Mouse (Mus musculus): Measurements from ENCODE around the gene Ccdc73.

DNA sequence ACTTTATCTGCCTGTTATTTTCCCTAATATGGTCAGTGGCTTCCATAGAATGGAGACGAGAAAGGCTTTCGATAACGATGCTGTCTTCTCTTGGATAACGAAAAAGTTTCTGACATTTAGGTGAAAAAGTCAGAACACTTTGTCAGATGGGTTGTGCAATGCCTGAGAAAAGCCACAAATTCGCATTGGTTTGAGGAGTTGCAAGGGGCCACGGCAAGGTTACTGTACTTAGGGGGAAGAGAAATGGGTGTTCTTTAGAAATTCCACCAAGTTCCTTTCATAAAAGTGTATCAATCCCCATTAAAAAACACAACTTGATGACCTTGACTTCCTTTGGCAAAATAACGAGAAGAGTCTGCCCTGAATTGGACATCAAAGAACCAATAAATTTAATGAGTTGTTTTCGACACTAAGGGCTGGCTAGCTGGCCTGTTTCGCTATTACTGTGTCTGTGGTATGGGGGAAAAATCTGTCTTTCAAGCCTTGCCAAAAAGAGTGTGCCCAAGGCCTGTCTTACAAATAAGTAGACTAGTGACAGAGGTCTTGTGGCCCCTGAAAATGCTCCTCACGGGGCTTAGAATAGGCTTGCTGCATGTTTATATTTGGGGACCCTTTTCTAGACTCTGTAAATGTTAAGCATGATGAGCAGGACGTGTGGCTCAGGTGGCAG is 168.9 kb downstream of the Ccdc73 start:
- no peak for TF ChIP-seq POLR2A (IDR thresholded peaks at IDR 0.05; ENCODE audit: extremely low read depth, insufficient read depth, low read length)
- no peak for TF ChIP-seq CTCF (IDR thresholded peaks at IDR 0.05; ENCODE audit: extremely low read depth, insufficient read depth, low read length)

All from cortical plate, adult 2 months (tissue).